Mouse (Mus musculus): ENCODE data around the gene G3bp1. TPM values are rescaled to one million over a fixed set of nuclear protein-coding genes. Genes with fewer than 3 reads are reported as not detected.
A peak's percentile ranks its signal among the peaks of the same experiment; 100 is the strongest.

G3bp1 gene
- polyA plus RNA-seq, 1 experiment from 2014 or later = 282 TPM

DNA sequence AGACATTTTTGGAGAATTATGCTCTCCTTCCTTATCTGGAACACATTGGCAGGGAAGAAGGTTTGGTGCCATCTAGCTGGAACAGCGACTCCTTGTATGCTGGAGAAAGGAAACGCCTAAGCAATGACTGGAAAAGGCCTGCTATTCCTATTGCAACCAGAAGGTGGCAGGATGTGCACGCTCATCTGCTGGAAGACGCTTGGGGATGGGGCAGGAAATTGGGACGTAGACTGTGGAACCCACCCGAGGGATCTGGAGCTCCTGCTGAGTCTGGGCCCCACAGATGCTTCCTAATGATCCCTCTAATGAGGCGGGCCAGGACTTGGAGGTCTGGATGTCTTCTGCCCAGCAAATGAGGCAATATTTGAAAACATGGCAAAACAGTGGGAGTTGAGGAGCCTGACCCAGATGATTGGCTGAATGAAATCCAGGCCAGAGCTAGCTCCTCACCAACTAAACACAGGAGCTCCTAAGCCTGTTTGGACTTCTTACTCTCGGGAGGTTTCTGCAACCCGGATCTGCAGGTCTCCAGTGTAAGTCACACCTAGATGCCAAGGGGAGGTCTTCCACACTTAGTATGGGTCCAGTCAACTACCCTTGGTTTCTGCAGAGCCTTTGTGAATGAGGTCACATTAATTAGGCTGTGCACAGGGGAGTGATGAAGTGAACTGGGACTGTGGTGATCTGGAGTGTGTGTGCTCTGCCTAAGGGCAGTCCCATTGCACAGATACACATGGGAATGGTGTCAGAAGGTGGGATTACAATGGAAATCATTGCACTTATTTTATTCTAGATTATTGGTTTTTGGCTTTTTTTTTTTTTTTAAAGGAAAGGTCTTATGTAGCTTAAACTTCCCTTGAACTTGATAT, 49.6 kb downstream of the G3bp1 start:
- Histone ChIP-seq H3K27ac (replicated peaks) (no peak overlapping the region), H3K4me3 (no peak overlapping the region), H3K36me3 (replicated peaks) (0 out of 2 replicates have a peak, but pooled peaks cover 3% of the 10 kb centered on the region), H3K27me3 (replicated peaks; ENCODE audit: low read depth, poor library complexity, severe bottlenecking) (no peaks in the 10 kb centered on the region), H3K4me1 (peaks cover 2% of the 10 kb centered on the region; the same call in 1 of the 2 replicates), H3K9me3 (no peaks in the 10 kb centered on the region)
- WGBS = 5% methylated on average over 9 of the region's 9 CpGs
- peak; percentile 76 for DNase-seq (ENCODE audit: low spot score)

DNA sequence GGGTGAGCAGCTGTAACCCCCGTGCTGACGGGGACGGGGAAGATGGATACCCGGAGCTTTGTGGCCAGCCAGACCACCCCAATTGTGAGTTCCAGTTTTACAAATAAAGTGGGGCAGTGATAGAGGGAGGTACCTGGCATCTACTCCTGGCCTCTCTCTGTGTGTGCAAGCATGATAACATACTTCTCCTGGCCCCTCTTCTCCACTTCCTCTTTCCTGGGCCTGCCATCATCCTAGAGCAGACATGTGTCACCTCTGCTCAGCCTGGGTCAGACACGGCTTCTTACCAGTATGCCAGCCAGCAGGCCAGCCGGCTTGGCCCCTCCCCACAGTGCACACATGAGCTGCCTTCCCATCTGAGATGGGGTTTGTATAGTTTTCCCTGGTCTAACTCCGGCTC, 61.3 kb downstream of the G3bp1 start:
- 89% methylated on average over 7 of the region's 7 CpGs for WGBS
- H3K27ac ChIP-seq (replicated peaks) = no peak overlapping the region

DNA sequence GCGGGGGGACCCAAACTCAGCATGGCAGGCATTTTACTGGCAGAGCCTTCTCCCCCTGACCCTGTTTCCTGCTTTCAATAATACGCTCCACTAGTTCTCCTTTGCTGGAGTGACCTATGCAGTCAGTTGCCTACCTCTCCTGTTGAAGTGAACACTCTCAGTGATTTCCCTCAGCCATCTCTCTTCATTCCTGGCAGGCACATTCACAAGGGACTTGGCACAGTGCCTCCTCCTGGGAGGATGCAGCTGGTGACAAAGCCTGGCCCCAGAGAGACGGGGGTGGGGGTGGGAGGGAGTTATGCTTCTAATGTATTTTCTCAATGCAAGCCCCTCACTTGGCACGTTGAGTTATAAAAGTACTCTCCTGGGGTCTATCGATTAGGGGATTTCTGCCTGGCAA, 63.9 kb downstream of the G3bp1 start:
- no peaks in the 10 kb centered on the region for H3K9me3 ChIP-seq
- no peaks in the 10 kb centered on the region for H3K27me3 ChIP-seq (replicated peaks; ENCODE audit: low read depth, poor library complexity, severe bottlenecking)
- 80% methylated on average over 5 of the region's 5 CpGs for WGBS
- peaks cover 2% of the 10 kb centered on the region; the same call in 1 of the 2 replicates for H3K4me1 ChIP-seq
- H3K36me3 ChIP-seq (replicated peaks) = no peaks in the 10 kb centered on the region
- DNase-seq (ENCODE audit: low spot score) = no peak
- H3K27ac ChIP-seq (replicated peaks) = no peak overlapping the region
- H3K4me3 ChIP-seq = no peak overlapping the region

More for the DNA sequence above, 61.3 kb downstream of the G3bp1 start:
- Histone ChIP-seq H3K27me3 (replicated peaks; ENCODE audit: low read depth, poor library complexity, severe bottlenecking) (no peaks in the 10 kb centered on the region), H3K9me3 (no peaks in the 10 kb centered on the region), H3K4me3 (no peak overlapping the region), H3K36me3 (replicated peaks) (no peaks in the 10 kb centered on the region), H3K4me1 (no peaks in the 10 kb centered on the region)
- no peak for DNase-seq (ENCODE audit: low spot score)

DNA sequence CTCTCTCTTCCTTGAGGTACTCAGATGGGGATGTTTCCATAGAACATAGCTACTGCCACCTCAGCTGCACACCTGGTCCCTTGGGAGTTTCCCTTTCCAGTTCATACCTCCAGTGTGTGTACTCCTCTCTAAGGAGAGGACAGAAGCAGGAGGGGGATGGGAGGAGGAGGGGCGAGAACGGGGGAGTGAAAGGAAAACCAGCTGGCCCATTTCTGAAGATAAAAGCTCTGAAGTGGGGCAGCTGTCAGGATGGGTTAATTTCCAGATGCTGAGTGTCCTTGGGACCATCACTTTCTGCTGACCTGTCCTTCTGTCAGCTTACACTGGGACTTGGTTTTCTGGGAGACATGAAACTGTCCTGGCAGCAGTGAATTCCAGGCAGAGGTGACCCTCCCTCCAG, 65.3 kb downstream of the G3bp1 start:
- no peak overlapping the region for H3K4me3 ChIP-seq
- H3K4me1 ChIP-seq = peaks cover 3% of the 10 kb centered on the region; the same call in 1 of the 2 replicates
- no peaks in the 10 kb centered on the region for H3K27me3 ChIP-seq (replicated peaks; ENCODE audit: low read depth, poor library complexity, severe bottlenecking)
- no peak for DNase-seq (ENCODE audit: low spot score)
- H3K36me3 ChIP-seq (replicated peaks) = no peaks in the 10 kb centered on the region
- 54% methylated on average over 2 of the region's 2 CpGs for WGBS
- H3K9me3 ChIP-seq = no peaks in the 10 kb centered on the region
- no peak overlapping the region for H3K27ac ChIP-seq (replicated peaks)

DNA sequence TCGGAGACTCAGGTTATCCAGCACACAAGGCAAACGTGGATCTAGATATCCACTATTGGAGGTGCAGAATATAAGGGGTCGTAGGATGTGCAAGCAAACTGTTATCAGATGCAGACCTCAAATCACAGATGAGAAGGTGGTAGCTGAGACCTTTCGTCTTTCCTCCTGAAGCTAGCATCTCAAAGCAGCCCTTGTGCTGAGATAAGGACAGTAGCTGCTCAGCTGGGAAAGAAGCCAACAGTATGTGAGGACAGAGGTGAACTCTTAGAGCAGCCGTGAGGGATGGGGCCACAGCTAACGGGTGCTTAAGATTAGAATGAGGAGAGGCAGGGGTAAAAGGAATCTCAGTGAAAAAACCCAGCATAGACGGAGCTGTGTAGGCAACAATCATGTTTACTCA, 72.6 kb downstream of the G3bp1 start:
- Histone ChIP-seq H3K9me3 (no peaks in the 10 kb centered on the region), H3K27ac (replicated peaks) (no peak overlapping the region), H3K4me3 (no peak overlapping the region), H3K36me3 (replicated peaks) (no peaks in the 10 kb centered on the region), H3K27me3 (replicated peaks; ENCODE audit: low read depth, poor library complexity, severe bottlenecking) (no peaks in the 10 kb centered on the region), H3K4me1 (peaks cover 3% of the 10 kb centered on the region; the same call in 1 of the 2 replicates)
- WGBS = 70% methylated on average over 7 of the region's 7 CpGs
- DNase-seq (ENCODE audit: low spot score) = no peak

DNA sequence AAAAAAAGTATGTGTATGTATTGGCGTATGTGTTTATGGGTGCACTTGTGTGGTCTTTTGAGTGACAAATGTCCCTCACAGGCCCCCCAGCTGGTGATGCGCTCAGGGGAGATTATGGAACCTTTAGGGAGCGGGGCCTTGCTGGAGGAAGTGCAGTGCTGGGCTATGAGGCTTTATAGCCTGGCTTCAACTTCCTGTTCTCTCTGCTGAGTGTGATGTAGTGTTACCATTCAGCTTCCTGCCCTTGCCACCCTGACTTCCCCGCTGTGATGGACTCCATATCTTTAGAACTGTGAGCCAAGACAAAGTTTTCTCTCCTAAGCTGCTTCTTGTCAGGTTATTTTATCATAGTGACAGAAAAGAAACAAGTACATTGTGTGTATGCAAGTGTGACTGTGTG, 73.2 kb downstream of the G3bp1 start:
- H3K4me3 ChIP-seq = no peak overlapping the region
- WGBS = 69% methylated on average over 4 of the region's 4 CpGs
- no peak for DNase-seq (ENCODE audit: low spot score)
- no peaks in the 10 kb centered on the region for H3K36me3 ChIP-seq (replicated peaks)
- peaks cover 3% of the 10 kb centered on the region; the same call in 1 of the 2 replicates for H3K4me1 ChIP-seq
- no peak overlapping the region for H3K27ac ChIP-seq (replicated peaks)
- no peaks in the 10 kb centered on the region for H3K27me3 ChIP-seq (replicated peaks; ENCODE audit: low read depth, poor library complexity, severe bottlenecking)
- no peaks in the 10 kb centered on the region for H3K9me3 ChIP-seq

DNA sequence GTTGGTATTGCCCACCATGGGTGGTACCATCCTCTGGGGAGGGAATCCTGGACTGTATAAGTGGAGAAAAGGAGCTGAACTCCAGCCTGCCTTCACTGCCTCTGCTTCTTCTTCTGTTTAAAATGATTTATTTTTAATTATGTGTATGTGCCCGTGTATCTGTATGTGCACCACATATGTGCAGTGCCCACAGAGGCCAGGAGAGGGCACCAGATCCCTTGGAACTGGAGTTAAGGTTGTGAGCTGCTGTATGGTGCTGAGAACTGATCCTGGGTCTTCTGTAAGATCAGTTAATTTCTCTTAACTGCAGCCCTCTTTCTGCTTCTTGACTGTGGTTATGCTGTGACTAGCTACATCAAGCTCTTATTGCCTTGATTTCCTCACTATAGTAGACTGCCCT, 76.2 kb downstream of the G3bp1 start:
- no peak for DNase-seq (ENCODE audit: low spot score)
- Histone ChIP-seq H3K36me3 (replicated peaks) (no peaks in the 10 kb centered on the region), H3K4me1 (no peaks in the 10 kb centered on the region), H3K27me3 (replicated peaks; ENCODE audit: low read depth, poor library complexity, severe bottlenecking) (no peaks in the 10 kb centered on the region), H3K9me3 (no peaks in the 10 kb centered on the region), H3K27ac (replicated peaks) (no peak overlapping the region), H3K4me3 (no peak overlapping the region)
- 81% methylated on average over 1 of the region's 1 CpGs for WGBS

Small RNA genes within 50 kb of the gene (microRNA-seq; reads per million reads assigned to microRNA genes)
- 0.91 reads per million for gene Mir7652

Other genes with a start within 250 kb of the G3bp1 start
- 0.12 and 0.13 TPM in 2 replicates for gene Fat2, start 133.1 kb upstream of the G3bp1 start, polyA plus RNA-seq (2016; fragmentation: Nextera tagmentation; extraction: Ambion mirVana)
- 269 and 310 TPM in 2 replicates for gene Sparc, start 46.5 kb upstream of the G3bp1 start, polyA plus RNA-seq (2016; fragmentation: Nextera tagmentation; extraction: Ambion mirVana)
- 266 and 285 TPM in 2 replicates for gene Atox1, start 8.4 kb upstream of the G3bp1 start, polyA plus RNA-seq (2016; fragmentation: Nextera tagmentation; extraction: Ambion mirVana)
- gene Glra1, start 138.5 kb downstream of the G3bp1 start, polyA plus RNA-seq (2016; fragmentation: Nextera tagmentation; extraction: Ambion mirVana) = 0.39 and 1.3 TPM in 2 replicates